Mouse (Mus musculus) frontal cortex, postnatal 36 days (tissue): ENCODE measurements around the gene Ccdc91.

Experiments used
- DNase-seq, 2 experiments: peaks; one replicate each; pipeline ENCODE4 v3.0.0; 2022; ENCODE audit warnings: low spot score in 2 of 2

Gene Ccdc91

DNA sequence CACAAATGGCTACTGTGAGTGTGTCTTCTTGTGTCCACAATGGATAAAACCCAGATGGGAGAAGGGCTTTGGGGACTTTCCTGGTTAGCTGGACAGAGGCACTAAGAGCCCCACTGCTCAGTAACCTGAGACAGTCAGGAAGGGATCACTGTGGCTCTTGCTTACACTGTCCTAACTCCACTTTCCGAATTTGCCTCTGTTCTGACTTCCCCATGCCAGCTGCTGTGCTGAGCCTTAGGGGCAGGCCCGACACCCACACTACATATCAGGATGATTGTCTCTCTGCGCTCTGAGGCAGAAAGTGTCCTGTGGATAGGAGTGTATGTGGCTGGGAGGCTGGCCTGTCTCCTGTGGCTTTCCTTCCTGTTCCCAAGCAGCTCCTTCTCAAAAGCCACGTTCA lies 97.5 kb downstream of the Ccdc91 start:
- no peak for DNase-seq

GRCm38 (mm10) chr6:147574454-147575182 lies 99.0 kb downstream of the Ccdc91 start:
- no peak for DNase-seq

DNA sequence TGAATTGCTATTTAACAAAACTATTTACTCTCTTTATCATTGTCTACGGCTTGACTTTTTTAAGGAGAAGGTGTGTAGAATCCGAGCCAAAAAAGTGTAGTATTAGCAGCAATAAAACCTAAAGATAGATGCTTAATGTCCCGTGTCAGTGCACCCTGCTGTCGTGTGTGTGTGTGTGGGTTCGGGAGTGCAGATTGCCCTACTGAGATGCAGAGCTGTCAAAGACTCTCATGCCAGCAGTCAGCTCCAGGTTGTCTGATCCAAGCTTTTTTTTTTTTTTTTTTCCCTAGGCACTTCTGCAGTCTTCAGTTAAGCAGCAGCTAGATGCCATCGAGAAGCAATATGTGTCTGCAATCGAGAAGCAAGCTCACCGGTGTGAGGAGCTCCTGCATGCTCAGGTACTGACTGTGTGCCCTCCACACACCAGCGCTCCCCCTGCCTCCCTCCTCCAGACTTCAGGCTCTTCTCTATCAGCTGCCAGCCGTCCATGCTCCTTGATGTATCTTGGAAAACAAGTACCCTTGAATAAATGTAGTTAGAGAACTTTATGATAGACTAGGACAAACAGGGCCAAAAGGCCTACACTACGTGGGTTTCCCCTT lies 99.7 kb downstream of the Ccdc91 start:
- no peak for DNase-seq

DNA sequence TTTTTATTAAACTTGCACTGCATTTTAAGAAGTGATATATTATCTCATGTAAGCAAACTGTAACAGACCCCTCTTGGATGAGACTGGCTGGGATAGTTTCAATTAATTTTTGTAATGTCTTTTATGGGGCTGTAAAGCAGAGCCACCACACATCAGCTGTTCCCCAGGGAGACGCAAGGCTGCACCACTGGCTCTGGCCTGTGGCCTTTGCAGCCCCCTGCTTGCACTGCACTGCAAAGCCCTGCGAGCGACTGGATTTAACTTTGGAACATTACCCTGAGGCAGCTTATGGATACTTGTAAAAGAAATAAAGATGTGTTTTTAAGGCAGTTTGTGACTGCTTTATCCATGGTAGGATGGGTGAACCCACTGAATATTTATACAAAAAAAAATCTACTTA lies 112.0 kb downstream of the Ccdc91 start:
- no peak for DNase-seq

DNA sequence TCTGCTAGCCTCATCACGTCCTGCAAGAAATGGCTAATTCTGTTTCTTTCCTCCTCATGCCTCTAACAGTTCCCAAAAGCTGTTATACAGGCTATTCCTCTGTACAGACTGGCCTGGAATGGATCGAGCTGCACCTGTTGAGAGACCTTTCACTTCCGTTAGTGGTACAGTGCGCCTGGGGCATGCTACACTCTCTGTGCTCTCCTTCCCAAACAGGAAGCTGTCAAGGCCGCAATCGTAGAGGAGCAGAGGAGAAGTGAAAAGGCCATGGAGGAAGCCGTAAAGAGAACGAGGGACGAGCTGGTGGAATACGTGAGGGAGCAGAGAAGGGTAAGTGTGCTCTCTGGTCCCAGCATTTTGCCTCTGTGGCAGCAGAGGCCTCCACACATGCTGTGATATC lies 131.0 kb downstream of the Ccdc91 start:
- no peak for DNase-seq

GRCm38 (mm10) chr6:147607613-147608012 lies 132.0 kb downstream of the Ccdc91 start:
- DNase-seq: peak in 1 of 2 experiments; percentile 9

DNA sequence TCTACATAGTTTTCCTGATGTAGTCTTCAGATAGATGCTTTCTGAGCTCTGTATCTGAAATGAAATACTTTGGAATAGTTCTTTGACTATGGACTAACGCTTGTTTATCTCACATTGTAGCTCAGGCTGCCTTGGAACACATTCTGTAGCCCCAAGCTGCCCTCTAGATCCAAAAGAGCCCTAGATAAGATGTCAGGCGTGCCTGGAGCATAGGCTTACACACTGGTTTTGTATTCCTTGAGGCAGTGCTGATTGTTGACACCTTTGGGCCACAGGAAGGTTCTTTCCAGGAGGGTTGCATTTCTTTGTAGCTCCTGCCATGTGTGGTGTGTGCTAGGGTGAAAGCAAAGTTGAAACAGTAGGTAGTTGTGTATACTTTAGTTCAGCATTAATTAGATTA lies 139.7 kb downstream of the Ccdc91 start:
- DNase-seq: no peak

GRCm38 (mm10) chr6:147623142-147623541 lies 147.5 kb downstream of the Ccdc91 start:
- DNase-seq: no peak

DNA sequence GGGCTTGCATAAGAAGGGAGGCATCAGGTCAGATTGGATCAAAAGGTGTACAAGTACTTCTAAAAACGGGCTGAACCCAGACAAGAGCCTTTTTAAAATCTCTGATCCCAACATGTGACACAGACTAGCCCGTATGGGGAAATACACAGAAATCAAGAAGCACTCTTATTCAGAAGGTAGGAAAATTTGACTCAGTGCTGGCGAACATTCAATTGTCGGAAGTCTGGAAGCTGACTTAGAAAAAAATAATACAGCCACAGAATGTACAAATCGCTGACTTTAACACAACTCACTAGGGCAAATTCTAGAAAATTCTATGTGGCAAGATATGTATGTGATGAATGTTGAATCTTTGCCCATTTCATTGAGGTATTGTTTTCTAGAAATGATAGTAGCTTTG lies 160.8 kb downstream of the Ccdc91 start:
- no peak for DNase-seq

DNA sequence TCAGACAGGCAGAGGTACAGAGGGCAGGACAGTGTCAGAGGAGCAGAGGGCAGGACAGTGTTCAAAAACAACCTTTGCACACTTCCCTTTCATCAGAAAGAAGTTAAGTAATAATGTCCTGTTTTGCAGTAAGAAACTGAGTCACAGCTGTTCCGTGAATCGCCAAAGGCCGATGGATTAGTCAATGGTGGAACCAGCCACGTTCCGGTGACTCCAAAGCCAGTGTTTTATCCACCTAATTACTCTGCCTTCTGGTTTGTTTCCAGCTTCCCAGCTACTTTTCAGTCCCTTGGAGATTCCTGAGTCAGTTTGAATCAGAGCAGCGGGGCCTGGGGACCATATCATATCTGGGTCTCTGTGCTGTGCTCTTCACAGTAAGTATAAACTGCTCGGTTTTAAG lies 168.2 kb downstream of the Ccdc91 start:
- no peak for DNase-seq

DNA sequence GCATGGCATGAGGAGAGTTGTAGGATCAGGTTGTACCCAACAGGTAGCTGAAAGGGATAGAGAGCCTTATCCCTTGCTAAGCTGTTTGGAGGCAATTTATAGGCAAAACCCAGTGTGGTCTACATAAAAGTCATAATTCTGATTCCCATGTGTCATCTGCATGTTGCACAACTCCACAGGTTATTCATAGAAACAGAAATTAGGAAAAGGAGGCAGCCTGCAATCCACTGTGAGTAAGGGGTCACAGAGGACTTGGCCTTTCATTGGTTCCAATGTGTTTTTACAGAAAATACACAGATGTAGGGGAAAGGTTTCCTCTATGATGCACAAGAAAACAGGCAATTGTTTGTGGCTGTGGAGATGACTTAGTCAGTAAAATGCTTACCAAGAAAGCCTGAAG lies 168.8 kb downstream of the Ccdc91 start:
- DNase-seq: no peak

- no peak for DNase-seq
Observed at GRCm38 (mm10) chr6:147646401-147646968, 170.9 kb downstream of the Ccdc91 start.

DNA sequence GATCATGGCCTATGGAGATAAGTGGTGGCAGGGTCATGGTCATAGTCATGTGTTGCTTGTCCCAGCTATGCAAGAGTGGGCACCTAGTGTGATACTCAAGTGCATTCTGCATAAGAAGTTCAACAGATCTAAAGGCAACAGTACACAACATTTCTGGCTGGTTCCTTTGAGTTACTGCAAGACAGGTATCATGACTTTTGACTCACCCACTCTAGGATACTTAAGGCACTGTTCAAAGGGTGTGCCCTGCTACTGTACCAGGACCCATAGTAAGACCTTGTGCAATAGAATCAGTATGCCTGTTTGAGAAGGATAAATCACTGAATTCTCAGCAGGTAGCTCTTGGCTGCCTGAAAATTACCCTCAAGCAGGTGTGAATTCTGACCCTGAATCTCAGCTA lies 182.4 kb downstream of the Ccdc91 start:
- DNase-seq: no peak

DNA sequence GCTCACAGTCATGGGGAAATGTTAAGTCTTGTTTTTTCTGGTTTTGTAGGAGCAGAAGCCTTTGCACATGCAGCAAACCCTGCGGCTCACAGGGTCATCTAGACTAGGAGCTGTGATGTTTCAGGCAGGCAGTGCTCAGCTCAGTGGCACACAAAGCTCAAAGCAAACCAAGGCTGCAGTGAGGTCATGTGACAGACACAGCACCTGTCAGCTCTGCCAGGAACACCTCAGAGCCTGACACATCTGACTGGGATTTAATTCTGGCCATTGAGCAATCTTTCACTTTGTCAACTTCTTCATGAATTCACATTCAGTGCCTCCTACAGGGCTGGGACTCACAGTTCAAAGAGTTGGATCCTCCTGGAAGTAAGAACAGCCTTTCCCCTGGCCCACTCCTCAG lies 185.1 kb downstream of the Ccdc91 start:
- DNase-seq: no peak

GRCm38 (mm10) chr6:147661841-147662240 lies 186.2 kb downstream of the Ccdc91 start:
- no peak for DNase-seq

- DNase-seq: no peak
Observed at GRCm38 (mm10) chr6:147662610-147663009, 187.0 kb downstream of the Ccdc91 start.

- no peak for DNase-seq
Observed at GRCm38 (mm10) chr6:147664339-147664738, 188.7 kb downstream of the Ccdc91 start.

DNA sequence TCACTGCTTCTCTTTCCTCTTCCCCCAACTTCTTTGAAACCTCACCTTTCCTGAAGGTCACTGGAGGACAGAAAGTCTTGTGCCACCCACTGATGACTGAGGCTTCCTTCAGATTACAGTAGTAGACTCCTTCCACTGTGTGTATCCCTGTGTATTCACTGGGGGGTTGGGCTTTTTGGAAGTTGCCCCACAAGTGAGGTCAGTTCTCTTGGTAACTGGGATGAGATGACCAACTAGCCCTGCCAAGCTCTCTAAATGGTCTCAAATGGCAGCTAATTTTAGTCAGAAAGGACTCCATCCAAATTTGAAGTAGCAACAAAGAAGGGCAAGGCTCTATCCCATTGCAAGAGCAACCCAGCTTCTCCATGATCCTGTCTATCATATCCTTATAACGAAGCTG lies 195.7 kb downstream of the Ccdc91 start:
- DNase-seq: no peak

GRCm38 (mm10) chr6:147672481-147672880 lies 196.9 kb downstream of the Ccdc91 start:
- no peak for DNase-seq

DNA sequence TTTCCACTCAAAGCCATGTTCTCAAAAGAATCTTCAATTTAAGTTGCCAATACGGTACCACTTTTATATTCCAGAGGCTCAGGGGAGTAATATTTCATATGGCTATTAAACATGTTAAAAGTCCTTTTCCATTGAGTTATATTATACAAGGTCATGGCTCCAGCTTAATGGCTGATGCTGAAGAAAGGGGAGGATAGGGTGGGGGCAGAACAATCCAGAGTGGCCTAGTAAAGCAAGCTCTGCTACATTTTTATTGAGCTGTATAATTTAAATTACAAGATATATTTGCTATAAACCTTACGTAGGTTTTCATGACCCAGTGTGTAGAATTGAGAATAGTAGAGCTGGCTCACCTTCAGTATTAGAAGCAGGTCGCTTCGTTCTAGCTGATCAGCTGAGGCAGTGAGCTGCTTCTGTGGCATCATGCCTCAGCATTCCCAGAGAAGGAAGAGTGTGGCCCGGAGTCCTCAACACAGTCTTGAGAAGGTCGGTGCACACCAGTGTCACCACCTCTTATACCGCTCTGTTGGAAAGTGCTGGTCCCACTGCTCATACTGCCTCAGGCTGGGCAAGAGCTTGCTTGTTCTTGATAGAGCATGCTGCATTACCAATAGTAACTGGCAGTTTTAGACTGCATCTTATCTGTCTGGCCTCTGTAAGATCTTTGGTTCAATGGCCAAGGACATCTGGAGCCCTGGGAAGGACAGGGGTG lies 199.6 kb downstream of the Ccdc91 start:
- DNase-seq: no peak

DNA sequence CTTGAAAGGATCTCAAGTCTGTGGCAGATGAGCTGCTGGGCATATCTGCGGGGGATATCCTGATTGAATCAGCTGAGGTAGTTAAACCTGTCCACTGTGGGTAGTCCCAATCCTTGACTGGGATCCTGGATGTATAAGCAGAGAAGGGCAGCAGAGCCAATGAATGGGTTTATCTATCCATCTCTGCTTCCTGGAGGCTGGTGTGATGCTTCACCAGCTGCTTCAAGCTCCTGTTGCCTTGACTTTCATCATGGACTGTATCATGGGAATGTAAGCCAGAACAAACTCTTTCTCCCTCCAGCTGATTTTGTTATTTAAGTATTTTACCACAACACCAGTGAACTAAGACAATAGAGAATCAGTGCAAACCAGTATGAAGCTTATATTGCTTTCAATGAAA lies 200.6 kb downstream of the Ccdc91 start:
- DNase-seq: no peak
